Mouse (Mus musculus) left cerebral cortex, adult 2 months (tissue): ENCODE data around the gene Ptchd4. TPM values are rescaled to one million over a fixed set of nuclear protein-coding genes. Genes with fewer than 3 reads are reported as not detected.

ENCODE experiments used
- DNase-seq, 2 experiments: peaks; one replicate each; pipeline ENCODE4 v3.0.0; 2021 to 2022; ENCODE audit warnings: low spot score in 2 of 2, mixed read lengths in 1 of 2; ENCODE audit errors: extremely low spot score in 1 of 2
- H3K27ac ChIP-seq: fragments of 200-600 bp; 2 replicates; pipeline ENCODE4 v1.8.1; 2022
- H3K4me3 ChIP-seq: fragments of 200-600 bp; 2 replicates; pipeline ENCODE4 v1.8.1; 2022
- CTCF ChIP-seq: fragments of 200-600 bp; IDR thresholded peaks from 2 replicates; pipeline ENCODE4 v1.8.1; 2022; ENCODE audit warnings: antibody characterized with exemption, mild to moderate bottlenecking, moderate library complexity
- intact Hi-C: fragments of 180-260 bp; cut with DNase I; formaldehyde crosslinking; loops from one replicate; pipeline ENCODE4 v1.15.1; 2025
- total RNA-seq, 2 experiments: library from RNA; stranded (reverse); gene quantifications; 2 replicates each; pipeline ENCODE4 v1.2.3; 2021

The Ptchd4 gene
- total RNA-seq, 2 experiments from 2014 or later = 12.5 to 13.0 TPM

DNA sequence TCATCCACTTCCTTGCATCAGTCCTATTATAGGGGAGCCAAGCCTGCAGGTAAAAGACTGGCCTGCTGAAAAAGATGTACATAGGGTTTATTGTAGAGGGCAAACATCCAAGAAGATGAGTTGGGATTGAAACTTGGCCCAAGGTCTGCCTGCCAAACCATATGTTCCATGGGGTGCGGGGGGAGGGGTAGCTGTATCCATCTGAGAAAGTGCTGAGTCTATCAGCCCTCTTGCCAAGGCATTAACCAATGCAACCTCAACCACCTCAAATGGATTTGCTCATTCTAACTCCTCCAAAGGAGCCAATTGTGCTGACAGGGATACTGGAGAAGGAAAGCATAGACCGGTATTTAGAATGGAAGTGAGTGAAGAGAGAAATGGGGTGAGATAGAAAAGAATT, 136.5 kb downstream of the Ptchd4 start:
- no peak overlapping the region for H3K27ac ChIP-seq
- no peak overlapping the region for H3K4me3 ChIP-seq
- intact Hi-C loops = no loop called here
- DNase-seq = no peak
- no peak for TF ChIP-seq CTCF

DNA sequence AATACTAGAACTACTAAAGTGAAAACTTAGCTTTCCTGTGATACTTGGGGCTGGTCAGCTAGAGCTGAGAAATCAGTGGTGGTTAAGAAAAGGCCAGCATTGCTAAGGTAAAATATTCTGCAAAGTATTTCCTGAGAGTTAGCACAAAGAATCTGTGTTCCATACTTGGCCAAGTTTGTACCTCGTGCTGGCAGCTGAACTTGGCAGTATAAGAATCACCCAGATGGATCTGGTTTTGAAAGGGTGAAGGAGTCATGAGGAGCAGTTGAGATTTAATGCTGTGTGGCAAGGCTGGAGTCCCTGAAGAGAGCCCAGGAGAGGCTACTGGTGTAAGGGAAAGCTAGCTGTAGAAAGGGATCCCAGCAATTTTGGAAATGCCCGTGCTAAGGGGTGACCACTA, 140.7 kb downstream of the Ptchd4 start:
- Histone ChIP-seq H3K4me3 (no peak overlapping the region), H3K27ac (no peak overlapping the region)
- no peak for DNase-seq
- intact Hi-C loops = no loop called here
- TF ChIP-seq CTCF = no peak

DNA sequence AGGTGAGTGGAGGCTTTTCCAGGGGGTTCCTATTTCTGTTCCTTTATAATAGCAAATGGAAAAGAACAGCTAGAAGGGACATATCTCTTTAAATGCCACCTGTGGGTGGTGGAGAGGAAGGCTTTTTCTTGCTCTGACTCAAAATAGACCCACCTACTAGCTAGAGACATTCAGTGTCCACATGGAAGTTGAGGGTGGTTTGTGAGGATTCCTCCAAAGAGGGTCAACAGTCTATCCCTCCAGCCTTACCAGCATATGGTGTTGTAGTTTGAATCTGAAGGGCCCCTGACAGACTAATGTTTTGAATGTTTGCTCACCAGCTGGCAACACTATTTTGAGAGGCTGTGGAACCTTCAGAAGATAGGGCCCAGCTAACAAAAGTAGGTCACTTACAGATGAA, 147.0 kb downstream of the Ptchd4 start:
- intact Hi-C loops = loop anchor here (1.0 to 10.0 kb wide), 2 partner anchors 32 to 122 kb away; no protein-coding TSS in a partner anchor
- no peak for TF ChIP-seq CTCF
- DNase-seq = peak in 1 of 2 experiments; percentile 40

DNA sequence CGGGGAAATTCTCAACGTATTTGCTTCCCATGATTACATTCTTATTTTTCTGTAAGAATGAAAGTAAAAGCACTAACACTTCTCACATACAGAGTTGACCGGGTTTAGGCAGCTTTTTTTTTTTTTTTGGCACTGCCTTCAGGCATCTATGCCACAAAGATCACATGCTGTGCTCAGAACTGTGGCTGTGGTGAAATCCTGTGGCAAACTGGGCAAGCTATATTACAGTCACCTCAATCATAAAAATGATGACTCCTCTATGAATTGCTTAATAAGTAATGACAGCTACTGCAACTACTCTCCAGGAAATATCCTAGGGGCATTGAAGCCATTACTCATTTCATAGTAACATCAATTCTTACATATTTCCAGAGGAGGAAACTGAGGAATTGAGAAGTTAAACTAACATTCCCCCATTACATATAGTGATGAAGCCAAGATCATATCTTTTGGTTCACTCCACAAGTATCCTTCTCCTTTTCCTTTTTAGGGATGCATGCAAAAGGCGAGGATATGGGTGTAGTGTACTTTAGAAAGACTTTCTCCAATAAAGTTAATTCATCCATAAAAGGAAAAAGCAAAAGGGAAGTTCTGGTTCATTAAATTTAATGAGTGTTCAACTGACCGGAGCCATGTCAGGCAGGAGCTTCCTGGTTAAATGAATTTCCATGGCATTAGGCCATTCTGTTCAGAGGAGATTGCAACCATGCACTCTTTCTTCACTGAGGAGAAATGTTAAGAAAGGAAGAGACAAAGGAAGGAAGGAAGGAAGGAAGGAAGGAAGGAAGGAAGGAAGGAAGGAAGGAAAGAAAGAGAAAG, 164.6 kb downstream of the Ptchd4 start:
- Histone ChIP-seq H3K27ac (no peak overlapping the region), H3K4me3 (no peak overlapping the region)
- TF ChIP-seq CTCF = no peak
- intact Hi-C loops = no loop called here
- no peak for DNase-seq

More for the DNA sequence above, 147.0 kb downstream of the Ptchd4 start:
- no peak overlapping the region for H3K27ac ChIP-seq
- H3K4me3 ChIP-seq = no peak overlapping the region

DNA sequence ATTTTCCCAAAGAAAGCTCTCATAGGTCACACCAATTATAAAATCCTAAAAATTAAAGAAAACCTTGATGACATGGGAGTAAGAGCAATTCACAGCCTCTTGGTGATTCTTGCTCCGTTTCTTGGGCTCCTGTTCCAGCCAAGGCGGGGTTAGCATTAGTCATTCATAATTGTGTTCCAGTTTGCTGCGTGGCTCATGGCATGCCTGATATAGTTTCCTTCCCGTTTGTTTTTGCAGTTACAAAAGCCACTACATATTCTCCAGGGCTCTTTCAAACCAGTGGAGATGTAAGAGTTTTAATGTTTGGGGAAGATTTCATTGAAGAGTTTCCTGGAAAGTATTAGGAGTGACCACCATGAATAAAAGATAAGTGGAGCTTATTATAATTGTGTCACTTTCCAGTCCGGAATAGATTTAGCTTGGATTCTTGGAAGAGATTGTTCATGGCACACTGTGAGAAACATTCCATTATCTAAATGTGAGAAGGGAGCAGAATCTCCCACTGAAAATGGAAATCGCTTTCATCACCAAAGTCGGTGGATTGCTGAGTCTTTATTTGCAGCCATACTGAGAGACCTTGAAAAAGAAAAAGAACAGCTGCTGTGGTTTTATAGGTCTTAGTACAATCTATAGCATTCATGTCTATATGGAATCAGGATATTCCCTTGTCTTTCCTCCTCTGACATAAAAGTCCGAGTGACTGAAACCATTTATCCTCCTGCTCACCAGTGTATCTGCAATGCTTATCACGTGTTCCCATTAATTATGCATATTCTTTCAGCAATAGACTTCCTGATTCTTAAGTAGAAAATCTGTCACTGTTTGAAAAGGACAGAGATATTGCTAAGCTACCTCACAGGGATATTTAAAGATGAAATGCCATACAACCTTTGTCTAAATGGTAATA, 193.9 kb downstream of the Ptchd4 start:
- no peak for DNase-seq
- H3K4me3 ChIP-seq = no peak overlapping the region
- intact Hi-C loops = no loop called here
- TF ChIP-seq CTCF = no peak
- peak overlapping the region; percentile 41; the same call in 1 of the 2 replicates for H3K27ac ChIP-seq

DNA sequence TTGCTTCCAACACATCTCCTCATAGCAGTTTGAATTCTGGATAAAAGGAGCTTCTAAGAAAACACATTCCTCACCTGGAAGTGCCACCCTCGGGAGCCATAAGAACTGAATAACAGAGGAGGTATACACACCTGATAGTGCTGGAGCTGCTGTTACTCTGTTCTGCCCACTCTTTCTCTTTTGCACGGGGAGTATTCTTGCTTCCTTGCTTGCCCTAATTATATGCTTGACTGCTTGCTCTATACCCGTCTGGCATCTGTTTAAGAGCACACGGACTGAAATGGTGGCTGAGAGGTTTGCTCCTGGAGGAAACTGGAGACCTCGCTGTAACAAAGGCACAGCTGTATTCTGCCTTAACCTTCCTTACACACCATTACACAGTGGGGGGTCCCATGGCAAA, 214.4 kb downstream of the Ptchd4 start:
- no peak for TF ChIP-seq CTCF
- intact Hi-C loops = no loop called here
- DNase-seq = no peak
- no peak overlapping the region for H3K4me3 ChIP-seq
- no peak overlapping the region for H3K27ac ChIP-seq

DNA sequence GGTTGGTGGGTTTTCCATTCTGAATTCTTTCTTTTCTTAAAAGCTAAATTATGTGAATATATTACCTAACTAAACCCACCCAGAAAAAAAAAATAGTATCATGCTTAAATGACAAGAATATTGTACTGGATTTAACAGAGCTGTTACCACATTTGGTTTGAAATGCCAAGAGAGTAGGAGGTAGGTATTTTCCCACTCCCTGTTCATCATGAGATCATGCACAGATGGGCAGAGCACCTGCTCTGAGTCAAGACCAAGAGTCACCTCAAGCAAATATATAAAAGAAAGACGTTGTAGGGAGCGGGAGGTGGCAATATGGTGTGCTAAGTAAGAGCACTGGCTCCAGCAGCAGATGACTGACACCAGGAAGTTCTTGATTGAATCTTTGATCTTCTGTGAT, 233.8 kb downstream of the Ptchd4 start:
- intact Hi-C loops = no loop called here
- TF ChIP-seq CTCF = no peak
- H3K27ac ChIP-seq = no peak overlapping the region
- peak; percentile 11 to 22 for DNase-seq
- H3K4me3 ChIP-seq = no peak overlapping the region
